Mouse (Mus musculus): Measurements from ENCODE around the gene Rhoa.

The Rhoa gene

DNA sequence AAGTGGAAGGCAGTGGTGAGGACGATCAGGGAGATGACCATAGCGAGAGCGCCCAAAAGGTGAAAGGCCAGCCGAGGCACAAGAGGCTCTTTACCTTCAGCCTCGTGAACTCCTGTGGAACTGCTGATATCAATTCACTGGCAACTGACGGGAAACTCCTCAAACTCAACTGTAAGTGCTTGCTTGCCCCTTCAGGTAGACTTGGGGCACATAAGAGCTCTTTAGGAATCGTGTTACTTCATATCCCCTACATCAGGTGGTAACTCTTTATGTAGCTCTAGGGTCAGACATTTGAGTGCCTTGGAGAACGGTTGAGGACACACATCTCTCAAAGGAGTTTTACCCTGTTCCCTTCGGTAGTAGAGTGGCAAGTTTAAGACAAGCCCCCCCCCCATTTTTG, 75.5 kb downstream of the Rhoa start:
- in situ Hi-C loops (cut with MboI; ENCODE audit: low pct_unique_long_range_greater_than_20kb in 1 of 2, low sequenced_read_pairs in 2 of 2, unreplicated experiment in 1 of 2), result no loop called here

DNA sequence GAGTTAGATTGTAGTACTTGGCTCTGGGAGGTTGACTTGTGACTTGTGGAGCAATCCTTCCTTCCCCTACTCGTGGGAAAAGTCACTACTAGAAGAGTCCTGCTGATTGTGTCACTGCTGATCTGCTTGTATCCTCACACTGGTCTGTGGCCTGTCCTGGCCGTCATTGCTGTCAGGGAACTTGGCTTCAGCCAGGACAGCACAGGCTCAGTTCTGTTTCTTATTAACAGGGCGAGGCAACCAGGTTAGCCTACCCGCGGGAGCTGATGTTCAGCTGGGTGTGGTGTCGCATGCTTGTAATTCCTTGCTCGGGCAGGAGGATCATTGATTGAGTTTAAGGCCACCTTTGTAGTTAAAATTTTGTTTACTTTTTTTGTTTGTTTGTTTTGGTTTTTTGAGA, 79.1 kb downstream of the Rhoa start:
- in situ Hi-C loops (cut with MboI; ENCODE audit: low pct_unique_long_range_greater_than_20kb in 1 of 2, low sequenced_read_pairs in 2 of 2, unreplicated experiment in 1 of 2), result no loop called here

DNA sequence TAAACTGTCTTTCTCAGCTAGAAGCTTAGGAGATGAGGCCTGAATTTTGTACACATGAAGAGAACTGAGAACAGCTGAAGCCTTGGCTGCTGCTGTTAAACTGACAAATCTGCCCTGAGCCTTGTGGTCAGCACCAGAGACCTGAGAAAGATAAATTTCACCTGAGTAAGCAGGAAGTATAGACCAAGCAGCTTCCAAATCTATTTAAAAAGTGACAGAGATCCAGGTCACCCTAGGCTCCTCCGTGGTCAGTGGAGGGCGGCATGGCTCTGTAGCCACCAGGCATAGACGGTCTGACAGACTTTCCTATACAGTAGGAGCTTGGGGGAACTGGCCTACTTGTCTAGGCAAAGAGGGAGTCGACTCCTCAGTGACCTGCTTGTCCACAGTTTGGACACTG, 80.9 kb downstream of the Rhoa start:
- in situ Hi-C loops (cut with MboI; ENCODE audit: low pct_unique_long_range_greater_than_20kb in 1 of 2, low sequenced_read_pairs in 2 of 2, unreplicated experiment in 1 of 2), result no loop called here

Measured in mouse embryonic stem cell (cell line).